Mouse (Mus musculus) kidney, adult 18-20 months (tissue): ENCODE data around the gene B3galt4.
"Not testable (repeated sequence)": the region's sequence is repeated elsewhere in the genome, so short reads cannot be mapped to it uniquely, and the experiment has no call there.

ENCODE experiments used
- DNase-seq: peaks from one replicate; pipeline ENCODE4 v3.0.0; 2021

The B3galt4 gene

DNA sequence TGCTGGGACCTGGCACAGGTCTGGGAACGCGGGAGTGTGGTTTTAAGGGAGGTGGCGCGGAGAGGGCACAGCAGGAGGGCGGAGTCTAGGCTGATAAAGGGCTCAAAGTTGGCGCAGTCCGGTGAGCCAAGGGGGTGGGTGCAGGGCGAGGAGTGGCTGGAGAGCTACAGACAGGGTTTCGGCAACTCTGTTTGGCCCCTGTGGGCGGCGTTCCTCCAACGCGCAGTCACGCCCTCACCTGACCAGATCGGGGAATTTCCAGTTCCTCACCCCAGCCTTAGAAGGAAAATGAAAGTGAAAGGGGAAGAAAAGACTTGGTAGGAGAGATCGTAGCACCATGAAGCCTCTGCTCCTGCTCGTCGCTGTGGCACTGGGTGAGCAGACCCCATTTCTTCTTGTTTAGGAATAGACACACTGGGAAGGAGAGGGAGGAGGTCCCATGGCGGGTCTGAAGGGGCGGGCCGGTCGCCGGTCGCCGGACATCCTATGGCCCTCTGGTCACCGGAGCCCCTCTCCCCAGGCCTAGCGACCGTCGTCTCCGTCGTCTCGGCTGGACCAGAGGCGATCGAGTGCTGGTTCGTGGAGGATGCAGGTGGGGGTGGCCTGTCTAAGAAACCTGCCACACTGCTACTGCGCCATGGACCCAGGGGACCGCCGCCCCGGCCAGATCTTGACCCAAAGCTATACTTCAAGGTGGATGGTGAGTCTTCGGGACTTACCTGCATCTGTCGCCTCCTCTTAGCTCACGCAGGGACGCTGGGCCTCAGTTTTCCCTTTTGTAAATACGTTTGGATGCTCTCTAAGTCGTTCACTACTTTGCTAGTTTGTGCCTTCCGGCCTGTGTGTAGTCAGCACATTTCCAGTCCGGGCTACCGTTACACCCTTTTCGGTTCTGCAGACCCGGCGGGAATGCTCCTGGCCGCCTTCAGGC lies 31.7 kb downstream of the B3galt4 start:
- DNase-seq: peak; percentile 82

DNA sequence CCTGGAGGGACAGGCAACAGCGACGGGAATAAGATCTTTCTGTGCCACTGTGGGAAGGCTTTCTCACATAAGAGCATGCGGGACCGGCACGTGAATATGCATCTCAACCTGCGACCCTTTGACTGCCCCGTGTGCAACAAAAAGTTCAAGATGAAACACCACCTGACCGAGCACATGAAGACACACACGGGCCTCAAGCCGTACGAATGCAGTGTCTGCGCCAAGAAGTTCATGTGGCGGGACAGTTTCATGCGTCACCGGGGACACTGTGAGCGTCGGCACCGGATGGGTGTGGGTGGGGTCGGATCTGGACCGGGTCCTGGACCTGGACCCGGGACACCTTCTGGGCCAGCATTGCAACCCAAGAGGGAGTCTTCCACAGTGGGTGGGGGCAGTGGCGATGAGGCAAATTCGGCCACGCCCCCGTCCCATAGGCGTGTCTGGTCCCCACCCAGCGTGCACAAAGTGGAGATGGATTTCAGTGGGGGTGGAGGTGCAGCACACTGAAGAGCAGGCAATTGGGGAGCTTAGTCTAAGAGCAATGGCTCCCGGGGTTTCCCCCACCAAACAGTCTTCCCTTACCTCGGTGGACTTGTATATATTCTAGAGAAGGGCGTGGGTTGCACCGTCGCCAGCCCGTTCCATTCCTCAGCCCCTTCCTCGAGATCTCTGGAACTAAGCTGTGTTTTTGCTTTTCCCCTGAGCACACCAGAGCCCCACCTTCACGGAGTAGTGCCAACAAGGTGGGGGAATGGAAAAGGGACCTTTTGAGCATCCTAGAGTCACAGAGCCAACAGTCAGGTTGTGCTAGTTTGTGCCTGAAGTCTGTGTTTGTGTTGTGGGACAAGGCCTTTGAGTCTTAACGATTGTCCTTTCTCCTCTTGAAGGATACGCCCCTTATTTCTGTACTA lies 32.7 kb downstream of the B3galt4 start:
- no peak for DNase-seq

DNA sequence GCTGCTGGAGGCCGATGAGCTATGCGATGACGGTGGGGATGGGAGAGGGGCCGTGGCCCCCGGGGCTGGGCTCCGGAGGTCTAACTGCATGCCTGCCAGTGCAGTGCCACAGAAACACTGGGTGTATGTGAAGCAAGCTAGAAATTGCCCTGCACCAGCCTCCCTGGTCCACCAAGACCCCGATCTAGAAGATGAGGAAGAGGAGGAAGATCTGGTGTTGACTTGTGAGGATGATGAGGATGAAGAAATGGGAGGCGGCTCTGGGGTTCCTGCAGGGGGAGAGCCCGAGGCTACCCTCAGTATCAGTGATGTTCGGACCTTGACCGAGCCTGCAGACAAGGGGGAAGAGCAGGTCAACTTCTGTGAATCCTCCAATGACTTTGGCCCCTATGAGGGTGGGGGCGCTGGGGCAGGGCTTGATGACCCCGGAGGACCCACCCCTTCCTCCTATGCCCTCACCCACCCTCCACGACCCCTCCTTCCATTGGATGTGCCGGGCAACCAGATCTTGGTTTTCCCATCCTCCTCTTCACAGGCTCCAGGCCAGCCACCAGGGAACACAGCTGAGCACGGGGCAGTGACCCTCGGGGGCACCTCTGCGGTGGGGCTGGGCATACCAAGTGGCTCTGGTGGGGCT lies 33.5 kb downstream of the B3galt4 start:
- DNase-seq: no peak

DNA sequence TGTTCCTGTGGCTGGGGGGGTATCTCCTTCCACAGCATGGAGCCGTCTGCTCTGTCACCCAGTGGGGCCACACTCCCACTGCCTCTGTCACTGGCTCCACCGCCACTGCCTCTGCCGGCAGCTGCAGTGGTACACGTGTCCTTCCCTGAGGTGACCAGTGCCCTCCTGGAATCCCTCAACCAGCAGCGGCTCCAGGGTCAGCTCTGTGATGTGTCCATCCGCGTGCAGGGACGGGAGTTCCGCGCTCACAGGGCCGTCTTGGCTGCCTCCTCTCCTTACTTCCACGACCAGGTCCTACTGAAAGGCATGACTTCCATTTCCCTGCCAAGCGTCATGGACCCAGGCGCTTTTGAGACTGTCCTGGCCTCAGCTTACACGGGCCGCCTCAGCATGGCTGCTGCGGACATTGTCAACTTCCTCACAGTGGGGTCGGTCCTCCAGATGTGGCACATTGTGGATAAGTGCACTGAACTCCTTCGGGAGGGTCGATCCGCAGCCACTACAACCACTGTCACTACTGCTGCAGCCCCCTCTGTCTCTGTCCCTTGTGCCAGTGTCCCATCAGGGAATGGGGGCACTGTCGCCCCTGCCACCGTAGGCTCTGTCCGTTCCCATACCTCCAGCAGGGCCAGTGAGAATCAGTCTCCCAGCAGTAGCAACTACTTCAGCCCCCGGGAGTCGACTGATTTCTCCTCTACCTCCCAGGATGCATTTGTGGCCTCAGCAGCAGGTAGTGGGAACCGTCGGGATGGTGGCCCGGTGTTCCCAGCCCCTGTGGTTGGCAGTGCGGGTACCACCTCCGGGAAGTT lies 34.2 kb downstream of the B3galt4 start:
- no peak for DNase-seq

DNA sequence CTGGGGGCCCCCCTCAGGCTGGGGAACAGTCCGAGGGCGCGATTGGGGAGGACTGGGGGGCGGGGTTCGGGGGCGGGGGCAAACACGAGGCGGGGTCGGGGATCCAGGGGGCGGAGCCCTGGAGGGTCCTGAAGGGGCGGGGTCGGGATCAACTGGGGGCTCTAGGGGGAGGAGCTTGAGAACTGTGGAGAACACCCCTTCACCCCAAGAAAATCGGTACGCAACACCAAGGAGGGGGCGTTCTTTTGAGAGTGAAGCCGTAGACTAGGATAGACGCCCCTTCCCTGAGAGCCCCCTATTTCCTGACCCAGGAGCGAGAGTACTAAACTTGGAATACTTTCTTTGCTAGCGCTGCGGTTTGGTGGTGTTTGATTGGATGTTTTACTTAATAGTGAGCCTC lies 35.0 kb downstream of the B3galt4 start:
- no peak for DNase-seq

DNA sequence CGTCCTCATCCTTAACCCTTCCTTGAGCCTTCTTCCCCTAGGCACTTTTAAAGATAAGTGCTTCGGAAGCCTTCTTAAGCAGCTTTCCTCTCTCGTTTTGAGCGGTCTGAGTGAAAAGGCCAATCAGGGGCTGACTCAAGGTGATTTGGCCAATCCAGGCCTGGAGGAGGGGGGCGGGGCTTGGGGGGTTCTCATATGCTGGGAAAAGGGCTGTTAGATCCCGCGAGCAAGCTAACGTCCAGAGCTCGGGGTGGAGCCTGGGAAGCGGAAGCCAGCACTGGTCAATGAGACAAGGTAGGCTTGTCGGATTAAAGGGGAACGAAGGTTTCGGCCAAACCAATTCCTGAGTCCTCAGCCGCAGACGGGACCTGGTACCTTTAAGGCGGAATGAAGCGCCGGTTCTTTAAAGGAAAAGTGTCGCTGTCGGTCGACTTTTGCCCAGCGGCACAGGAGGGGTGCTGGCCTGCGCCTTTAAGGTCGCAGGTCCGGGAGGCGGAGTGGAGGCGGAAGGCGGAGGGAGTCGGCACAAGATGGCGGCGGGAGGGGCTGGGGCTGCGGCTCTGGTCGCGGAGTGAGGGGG lies 35.5 kb downstream of the B3galt4 start, which contains the start of the genes Tapbp and Zbtb22:
TSS of gene Tapbp (plus strand) at position 229 of the 580 bp plus-strand sequence.
TSS of gene Zbtb22 (plus strand) at position 234 of the 580 bp plus-strand sequence.
- DNase-seq: peak; percentile 96

DNA sequence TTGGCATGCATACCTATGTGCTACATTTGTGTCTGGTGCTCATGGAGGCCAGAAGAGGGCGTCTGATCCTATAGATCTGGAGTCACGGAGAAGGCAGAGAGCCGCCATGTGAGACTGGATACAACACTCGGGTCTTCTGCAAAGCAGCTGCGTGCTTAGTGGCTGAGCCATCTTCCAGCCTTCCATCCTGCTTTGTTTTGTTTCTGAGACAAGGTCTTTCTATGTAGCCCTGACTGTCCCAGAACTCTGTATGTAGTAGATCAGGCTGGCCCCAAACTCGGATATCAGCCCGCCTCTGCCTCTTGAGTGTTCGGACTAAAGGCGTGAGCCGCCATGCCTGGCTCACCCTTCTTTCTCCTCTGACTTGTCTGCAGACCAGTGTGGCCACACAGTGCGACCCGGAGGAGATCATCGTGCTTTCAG lies 36.3 kb downstream of the B3galt4 start:
- no peak for DNase-seq

DNA sequence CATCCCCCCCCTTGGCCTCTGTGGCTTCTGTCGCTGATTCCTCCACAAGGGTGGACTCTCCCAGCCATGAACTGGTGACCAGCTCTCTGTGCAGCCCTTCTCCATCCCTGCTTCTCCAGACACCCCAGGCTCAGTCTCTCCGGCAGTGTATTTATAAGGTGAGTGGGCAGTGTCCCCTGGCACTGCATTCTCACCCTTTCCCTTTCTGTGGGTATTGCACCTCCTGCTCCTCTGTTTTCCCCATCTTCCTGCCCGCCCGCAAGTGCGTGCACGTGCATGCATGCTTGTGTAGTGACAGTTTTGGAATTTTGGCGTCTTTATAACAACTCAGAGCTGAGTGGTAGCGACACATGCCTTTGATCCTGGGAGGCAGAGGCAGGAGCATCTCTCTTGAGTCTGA lies 37.4 kb downstream of the B3galt4 start:
- no peak for DNase-seq

DNA sequence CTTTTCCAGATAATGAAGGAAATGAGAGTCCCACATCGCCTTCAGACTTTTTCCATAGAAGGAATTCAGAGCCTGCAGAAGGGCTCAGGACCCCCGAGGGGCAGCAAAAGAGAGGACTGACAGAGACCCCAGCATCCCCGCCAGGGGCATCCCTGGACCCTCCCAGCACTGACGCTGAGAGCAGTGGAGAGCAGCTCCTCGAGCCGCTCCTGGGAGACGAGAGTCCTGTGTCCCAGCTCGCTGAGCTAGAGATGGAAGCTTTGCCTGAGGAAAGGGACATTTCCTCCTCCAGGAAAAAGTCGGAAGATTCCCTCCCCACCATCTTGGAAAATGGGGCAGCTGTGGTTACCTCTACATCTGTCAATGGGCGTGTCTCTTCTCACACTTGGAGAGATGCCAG lies 38.0 kb downstream of the B3galt4 start:
- no peak for DNase-seq

DNA sequence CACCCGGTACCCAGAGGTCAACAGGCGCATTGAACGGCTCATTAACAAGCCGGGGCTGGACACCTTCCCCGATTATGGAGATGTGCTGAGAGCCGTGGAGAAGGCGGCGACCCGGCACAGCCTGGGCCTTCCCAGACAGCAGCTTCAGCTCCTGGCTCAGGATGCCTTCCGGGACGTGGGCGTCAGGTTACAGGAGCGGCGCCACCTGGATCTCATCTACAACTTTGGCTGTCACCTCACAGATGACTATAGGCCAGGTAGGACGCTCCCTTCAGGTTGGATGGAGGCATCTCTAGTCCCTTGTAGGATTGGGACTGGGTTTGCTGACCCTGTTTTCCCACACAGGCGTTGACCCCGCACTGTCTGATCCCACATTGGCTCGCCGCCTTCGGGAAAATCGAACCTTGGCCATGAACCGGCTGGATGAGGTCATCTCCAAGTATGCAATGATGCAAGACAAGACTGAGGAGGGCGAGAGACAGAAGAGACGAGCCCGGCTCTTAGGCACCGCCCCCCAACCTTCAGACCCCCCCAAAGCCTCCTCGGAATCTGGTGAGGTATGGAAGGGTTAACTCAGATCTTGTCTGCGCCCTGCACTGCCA lies 39.4 kb downstream of the B3galt4 start:
- no peak for DNase-seq

DNA sequence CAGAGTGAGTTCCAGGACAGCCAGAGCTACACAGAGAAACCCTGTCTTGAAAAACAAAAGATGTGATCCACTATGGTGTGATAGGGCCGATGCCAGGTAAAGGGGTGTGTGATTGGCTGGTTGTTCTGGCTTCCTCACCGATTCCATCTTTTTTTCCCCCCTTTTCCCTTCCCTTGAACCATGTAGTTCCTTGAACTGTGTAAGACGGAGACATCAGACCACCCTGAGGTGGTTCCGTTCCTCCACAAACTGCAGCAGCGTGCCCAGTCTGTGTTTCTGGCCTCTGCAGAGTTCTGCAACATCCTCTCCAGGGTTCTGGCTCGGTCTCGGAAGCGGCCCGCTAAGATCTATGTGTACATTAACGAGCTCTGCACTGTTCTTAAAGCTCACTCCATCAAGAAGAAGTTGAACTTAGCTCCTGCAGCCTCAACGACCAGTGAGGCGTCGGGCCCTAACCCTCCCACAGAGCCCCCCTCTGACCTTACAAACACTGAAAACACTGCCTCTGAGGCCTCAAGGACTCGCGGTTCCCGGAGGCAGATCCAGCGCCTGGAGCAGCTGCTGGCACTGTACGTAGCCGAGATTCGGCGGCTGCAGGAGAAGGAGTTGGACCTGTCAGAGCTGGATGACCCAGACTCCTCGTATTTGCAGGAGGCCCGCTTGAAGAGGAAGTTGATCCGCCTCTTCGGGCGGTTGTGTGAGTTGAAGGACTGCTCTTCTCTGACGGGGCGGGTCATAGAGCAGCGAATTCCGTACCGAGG lies 40.1 kb downstream of the B3galt4 start:
- DNase-seq: no peak

DNA sequence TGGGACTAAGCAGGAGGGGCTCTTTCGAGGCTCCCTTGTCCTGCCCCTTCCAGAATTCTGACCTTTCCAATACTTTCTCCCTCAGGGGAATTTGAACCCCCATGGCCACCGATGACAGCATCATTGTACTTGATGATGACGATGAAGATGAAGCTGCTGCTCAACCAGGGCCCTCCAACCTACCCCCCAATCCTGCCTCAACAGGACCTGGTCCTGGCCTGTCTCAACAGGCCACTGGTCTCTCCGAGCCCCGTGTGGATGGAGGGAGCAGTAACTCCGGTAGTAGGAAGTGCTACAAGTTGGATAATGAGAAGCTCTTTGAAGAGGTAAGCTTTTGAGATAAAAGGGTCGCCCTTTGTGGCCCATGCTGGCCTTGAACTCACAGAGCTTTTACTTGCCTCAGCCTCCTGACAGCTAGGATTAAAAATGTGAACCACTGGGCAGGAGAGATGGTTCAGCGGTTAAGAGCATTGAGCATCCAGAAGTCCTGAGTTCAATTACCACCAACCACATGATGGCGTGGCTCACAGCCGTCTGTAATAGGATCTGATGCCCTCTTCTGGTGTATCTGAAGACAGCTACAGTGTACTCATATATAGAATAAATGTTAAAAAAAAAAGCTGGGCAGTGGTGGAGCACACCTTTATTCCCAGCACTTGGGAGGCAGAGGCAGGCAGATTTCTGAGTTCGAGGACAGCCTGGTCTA lies 40.8 kb downstream of the B3galt4 start:
- no peak for DNase-seq

DNA sequence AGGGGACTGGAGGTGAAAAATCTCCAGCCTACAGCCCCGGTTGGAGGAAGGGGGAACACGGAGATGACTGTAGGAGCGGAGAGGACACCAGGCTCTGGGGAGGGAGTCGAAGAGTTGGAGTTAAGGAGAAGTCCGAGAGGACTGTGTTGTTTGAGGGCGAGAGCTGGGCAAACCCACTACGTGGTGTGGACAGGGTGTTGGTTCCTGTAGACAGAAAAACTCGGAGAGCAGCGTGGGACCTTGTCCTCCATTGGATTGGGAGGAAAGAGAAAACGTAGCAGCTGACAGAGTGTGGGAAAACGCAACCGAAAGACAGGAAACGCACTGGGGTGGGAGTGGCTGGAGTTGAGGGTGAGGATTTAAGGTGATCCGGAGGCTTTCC lies 41.4 kb downstream of the B3galt4 start:
- DNase-seq: peak; percentile 52

DNA sequence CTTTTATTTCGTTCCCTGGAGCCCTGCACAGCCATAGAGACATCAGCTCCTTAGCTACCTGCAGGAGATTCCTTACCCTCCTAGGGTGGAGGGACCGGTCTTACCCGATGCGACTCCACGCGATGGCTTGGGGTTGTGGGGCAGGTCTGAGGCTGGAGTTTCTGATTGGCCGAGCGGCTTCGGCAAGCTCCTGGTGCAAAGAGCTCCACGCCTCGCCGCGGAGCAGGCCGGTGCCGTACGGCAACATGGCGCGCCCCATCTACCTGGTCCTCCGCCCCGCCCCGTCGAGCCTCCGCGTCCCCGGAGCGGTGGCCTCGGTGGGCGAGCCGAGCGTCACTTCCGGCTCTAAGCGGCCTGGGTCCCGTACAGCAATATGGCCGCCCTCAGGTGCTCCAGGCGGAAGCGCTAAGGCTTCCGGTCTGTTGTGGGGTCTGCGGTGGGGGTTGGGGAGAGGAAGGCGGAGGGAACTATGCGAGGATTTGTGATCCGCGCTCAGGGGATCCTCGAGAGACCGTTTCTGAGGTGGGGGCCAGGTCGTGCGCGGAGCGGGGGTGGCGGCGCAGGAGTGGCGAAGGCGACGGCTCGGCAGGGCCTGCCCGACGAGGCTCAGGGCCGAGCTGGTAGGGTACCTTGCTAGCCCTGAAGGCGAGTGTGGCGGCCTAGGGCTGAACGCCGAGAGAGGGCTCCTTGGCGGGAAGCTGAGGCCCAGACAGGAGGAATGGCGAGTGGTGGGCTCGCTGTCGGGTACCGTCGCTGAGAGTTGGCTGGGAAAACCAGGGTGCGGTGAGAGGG lies 42.0 kb downstream of the B3galt4 start, which contains the start of gene Daxx:
TSS of gene Daxx (plus strand) at position 338 of the 792 bp plus-strand sequence.
- DNase-seq: peak; percentile 99

DNA sequence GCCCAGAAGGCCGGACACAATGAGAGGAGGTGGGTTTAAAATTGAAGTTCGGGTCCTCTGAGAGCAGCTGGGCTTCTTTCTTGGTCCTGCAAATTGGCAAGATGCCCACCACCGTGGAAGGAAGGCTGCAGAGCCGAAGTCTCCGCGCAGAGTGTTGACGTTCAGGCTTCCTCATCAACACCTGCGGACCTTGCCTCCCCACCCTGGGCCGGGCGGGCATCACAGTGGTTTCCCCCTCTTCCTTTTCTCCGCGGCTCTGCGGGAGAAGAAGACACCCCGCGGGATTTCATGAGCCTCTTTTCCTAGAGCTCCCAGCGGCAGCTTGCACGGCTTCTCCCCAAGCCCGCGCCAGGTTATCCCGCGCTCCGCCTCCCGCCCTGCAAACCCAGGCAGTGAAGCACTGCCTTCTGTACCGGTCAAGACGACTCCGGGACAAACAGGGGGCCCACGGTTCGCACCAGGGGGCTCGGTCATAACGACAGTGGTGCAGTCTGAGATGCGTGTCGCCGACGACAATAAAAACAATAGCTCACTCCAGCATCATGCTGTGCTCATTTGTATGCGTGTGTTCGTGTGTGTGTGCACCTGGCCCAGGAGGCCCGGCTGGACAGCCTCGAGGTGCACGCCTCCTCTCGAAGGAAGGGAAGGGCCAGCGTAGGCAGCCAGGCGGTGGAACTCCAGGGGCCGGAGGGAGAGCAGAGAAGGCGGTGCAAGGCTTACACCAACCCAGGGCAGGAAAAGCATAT lies 42.8 kb downstream of the B3galt4 start:
- peak; percentile 65 for DNase-seq

DNA sequence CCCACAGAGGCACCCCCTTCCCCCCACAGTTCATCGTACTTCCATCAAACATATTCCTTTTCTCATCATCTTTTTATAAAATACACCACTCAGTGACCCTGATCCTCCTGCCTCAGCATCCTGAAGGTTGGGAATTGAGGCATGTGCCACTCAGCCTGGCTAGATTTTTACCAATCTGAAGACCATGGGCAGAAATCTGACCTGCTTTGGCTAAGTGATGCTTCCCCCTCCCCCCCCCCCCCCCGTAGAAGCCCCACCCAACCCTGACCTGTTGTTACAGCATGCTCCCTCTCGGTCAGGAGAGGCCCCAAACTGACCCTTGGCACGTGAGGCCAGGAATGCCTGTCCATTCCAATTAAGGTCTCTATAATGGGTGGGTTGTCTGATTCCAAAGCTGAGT lies 46.5 kb downstream of the B3galt4 start, which contains the start of gene Platr17:
TSS of gene Platr17 (plus strand) at position 301 of the 400 bp plus-strand sequence.
- not testable (repeated sequence) for DNase-seq

DNA sequence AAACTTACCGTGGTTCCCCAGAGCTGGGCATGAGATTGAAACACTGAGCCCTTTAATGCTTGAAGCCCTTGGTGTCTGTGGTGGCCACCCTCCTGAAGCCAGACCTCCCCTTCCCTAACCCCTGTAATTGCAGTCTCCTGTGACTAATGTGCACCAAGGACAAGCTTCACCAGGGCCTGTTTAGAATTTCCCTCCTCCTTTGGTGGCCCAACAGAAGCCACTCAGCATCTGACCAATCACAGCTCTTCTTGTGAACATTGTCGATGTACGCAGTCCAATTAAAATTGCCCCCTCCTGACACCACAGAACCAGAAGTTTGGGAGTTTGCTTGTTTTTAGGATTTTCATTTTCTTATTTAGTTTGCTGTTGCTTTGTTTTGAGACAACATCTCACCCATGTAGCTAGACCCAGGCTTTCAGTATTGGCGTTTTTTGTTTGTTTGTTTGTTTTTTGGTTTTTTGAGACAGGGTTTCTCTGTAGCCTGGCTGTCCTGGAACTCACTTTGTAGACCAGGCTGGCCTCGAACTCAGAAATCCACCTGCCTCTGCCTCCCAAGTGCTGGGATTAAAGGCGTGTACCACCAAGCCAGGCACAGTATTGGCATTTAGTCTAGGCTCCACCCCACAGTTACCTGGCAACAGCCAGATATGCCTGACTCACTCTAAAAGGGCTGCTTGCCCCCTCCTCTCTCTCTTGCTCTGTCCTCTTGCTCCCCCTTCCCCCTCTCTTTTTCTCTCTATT lies 47.2 kb downstream of the B3galt4 start:
- not testable (repeated sequence) for DNase-seq
